Mouse (Mus musculus): ENCODE results near the gene Lgr4.

GRCm38 (mm10) chr2:110038341-110038740, 120.9 kb downstream of the Lgr4 start:
- TF ChIP-seq CTCF (IDR thresholded peaks at IDR 0.05; ENCODE audit: low read depth) (no peak), EP300 (IDR thresholded peaks at IDR 0.05; ENCODE audit: low read depth) (no peak)
